Mouse (Mus musculus): ENCODE data around the gene Prg2. TPM values are rescaled to one million over a fixed set of nuclear protein-coding genes. Genes with fewer than 3 reads are reported as not detected.

The Prg2 gene
- total RNA-seq, 2 experiments from 2014 or later: not detected

DNA sequence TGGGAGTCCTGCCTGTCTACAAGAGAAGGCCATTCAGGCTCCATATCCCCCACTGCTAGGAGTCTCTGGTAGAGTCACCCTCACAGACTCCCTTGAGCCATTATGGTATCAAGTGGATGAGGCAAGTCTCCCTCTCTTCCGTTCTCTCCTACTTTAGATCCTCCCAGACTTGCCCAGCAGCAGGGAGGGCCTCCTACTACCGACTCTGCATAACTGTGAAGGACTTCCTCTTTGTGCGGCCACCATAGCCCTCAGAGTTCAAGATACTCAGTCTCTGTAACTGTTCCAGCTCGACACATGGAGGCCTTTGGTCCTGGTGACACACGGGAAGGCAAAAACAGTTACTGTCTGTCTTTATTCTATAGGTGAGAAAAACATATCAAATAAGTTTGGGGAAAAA is 47.0 kb downstream of the Prg2 start:
- no peak for DNase-seq (ENCODE audit: low spot score)

DNA sequence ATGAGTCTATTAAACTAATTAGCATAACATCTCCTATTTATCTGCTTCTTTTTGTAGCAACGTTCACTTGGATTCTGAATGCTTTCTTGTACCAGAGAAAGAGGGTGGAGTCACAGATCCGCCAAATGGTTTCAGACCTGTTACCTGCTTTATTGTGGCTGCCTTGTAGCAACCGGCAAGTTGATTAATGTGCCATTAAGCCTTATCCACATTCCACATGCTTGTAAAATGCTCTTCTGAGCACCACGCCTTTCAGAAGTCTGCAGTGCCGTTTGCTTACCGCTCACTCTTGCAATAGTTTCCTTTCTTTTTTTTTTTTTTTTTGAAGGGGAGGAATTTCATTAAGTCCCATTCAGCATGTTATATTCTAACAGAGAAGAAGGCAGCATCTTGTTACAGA is 49.6 kb downstream of the Prg2 start:
- DNase-seq (ENCODE audit: low spot score): no peak

DNA sequence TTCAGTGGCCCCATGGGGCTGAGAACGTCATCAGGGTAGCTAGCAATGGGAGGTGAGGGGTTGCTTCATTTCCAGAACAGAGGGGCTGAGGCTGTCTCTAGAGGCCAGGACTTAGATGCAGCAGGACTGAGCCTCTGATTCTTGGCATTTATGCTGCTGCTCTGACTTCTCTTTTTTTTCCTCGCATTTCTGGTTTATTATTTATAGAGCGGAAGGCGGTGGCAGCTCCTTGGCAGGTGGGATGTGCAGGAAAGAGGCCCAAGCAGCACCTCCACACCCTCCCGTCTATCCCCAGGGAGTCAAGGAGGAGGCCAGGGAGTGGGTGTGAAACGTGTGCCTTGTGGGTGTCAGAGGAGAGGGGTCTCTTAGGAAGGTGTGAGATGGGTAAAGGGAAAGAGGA is 50.7 kb downstream of the Prg2 start:
- no peak for DNase-seq (ENCODE audit: low spot score)

DNA sequence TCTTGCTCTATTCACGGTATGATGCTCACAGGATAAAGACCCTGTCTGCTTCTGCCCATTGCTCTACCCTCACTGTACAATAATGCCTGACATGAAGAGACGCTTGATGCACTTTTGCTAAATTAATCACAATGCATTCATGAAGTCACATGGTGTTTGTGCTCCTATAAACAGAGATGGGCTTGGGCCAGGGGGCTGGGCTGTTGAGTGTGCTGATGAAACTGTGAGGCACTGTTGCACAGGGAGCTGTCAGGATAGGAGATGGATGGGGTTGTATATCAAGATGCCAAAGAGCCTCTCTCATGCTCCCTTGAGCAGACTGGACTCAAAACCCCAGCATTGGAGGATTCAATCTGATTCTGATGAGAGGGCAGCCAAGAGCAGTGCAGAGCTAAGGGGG is 52.9 kb downstream of the Prg2 start:
- no peak for DNase-seq (ENCODE audit: low spot score)

Other genes with a start within 250 kb of the Prg2 start
- gene Ypel4, start 246.4 kb upstream of the Prg2 start, total RNA-seq (2021): under 1 TPM; 0.38 to 0.57 TPM
- under 1 TPM in 1 of 2 experiments, not detected in 1; 0.43 TPM for gene Gm19426, start 236.8 kb upstream of the Prg2 start, total RNA-seq (2021)
- 10 to 100 TPM; 50.8 to 72.0 TPM for gene Serping1, start 205.0 kb upstream of the Prg2 start, total RNA-seq (2021)
- 1 to 10 TPM; 2.9 to 3.7 TPM for gene Ube2l6, start 181.6 kb upstream of the Prg2 start, total RNA-seq (2021)
- 100 to 1,000 TPM; 104 to 119 TPM for gene Smtnl1, start 157.8 kb upstream of the Prg2 start, total RNA-seq (2021)
- 10 to 100 TPM; 38.2 to 57.8 TPM for gene Timm10, start 153.5 kb upstream of the Prg2 start, total RNA-seq (2021)
- 10 to 100 TPM; 11.0 to 12.7 TPM for gene Slc43a1, start 141.6 kb upstream of the Prg2 start, total RNA-seq (2021)
- under 1 TPM; 0.52 to 0.62 TPM for gene Rtn4rl2, start 93.8 kb upstream of the Prg2 start, total RNA-seq (2021)
- gene Slc43a3, start 43.9 kb upstream of the Prg2 start, total RNA-seq (2021): 10 to 100 TPM; 17.2 to 18.4 TPM
- gene Prg3, start 7.8 kb downstream of the Prg2 start, total RNA-seq (2021): not detected
- gene Ssrp1, start 56.8 kb downstream of the Prg2 start, total RNA-seq (2021): 10 to 100 TPM; 25.8 to 27.9 TPM
- under 1 TPM; 0.40 to 0.50 TPM for gene P2rx3, start 57.0 kb downstream of the Prg2 start, total RNA-seq (2021)
- 10 to 100 TPM; 24.4 to 37.0 TPM for gene Tnks1bp1, start 67.6 kb downstream of the Prg2 start, total RNA-seq (2021)
- gene Aplnr, start 155.8 kb downstream of the Prg2 start, total RNA-seq (2021): 1 to 10 TPM; 1.2 to 3.3 TPM
- under 1 TPM; 0.23 to 0.71 TPM for gene Lrrc55, start 216.7 kb downstream of the Prg2 start, total RNA-seq (2021)

All from gastrocnemius, adult 18-20 months (tissue).